Mouse (Mus musculus): ENCODE measurements around the gene Zmynd11.
"Not testable (repeated sequence)": the region's sequence is repeated elsewhere in the genome, so short reads cannot be mapped to it uniquely, and the experiment has no call there.

The Zmynd11 gene

DNA sequence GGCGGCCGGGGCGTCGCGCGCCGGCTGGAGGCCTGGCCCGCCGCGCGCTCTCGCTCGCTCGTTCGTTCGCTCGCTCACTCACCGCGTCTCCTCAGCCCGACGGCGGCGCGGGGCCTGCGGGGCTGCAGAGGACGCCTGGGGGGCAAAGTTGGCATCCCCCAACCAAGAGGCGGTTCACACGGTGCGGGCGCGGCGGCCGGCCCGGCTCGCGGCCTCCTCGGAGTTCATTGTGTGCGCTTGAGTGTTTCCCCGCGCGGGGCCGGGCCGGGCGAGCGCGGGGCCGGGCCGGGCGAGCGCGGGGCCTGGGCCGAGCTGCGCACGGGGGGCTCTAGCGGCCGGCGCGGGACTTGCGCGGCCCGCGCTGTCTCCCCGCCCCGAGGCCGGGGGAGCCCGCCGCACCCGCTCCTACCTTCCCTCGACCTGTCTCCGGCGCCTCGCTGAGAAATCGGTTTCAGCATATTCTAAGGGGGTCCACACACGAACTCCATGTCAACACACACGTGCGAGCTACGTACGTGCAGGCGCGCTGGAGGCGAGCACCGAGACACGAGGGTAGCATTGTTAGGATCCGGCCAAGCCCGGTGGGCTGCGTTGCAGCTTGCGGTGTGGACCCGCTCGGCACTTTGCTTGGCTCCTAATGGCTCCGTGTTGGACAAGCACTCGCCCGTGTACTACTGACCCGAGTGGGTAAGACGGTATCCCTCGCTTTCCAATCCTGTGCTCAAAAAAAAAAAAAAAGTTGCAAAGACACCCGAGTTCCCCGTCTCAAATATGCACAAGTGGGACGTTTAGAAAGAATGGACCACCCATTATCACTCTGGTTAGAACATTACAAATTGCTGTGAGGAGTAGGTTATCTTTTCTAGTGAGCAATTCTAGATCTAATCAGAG is at the start of gene Zmynd11:
Zmynd11 (minus strand) TSS at position 685 of the 891 bp plus-strand sequence.
- peak; percentile 74 for DNase-seq

DNA sequence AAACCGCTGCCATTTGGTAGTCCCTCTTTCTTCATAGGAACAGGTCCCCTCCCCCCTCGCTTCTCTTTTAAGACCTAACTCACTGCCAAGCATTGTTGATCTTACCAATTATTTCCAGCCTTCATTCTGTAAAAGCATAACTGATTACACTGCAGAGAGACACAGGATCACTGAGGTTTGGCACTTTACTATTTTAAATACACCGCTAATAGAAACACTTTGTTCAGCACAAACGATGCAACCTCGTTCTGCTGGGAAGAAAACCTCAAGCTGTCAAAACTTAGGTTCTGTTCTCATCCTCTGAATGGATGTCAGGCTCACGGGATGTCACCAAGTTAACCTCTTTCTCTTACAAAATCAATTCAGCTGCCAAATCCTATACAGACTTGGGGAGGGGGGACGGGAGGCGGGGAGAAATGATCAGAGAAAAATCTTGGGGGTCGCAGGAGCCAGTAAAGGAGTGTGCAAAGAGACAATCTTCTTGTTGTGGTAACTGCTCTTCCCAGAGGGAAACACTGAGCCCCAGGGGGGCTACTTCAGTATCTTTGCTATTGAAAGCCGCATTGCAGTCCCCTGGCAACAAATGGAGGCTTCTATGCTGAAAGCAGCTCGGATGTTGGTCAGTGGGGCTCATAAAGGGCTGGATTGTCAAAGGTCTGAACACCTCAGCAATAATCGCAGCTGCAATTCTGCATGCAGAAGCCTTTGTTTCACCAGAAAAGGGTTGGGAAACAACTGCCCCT is 30.9 kb upstream of the Zmynd11 start:
- no peak for DNase-seq

DNA sequence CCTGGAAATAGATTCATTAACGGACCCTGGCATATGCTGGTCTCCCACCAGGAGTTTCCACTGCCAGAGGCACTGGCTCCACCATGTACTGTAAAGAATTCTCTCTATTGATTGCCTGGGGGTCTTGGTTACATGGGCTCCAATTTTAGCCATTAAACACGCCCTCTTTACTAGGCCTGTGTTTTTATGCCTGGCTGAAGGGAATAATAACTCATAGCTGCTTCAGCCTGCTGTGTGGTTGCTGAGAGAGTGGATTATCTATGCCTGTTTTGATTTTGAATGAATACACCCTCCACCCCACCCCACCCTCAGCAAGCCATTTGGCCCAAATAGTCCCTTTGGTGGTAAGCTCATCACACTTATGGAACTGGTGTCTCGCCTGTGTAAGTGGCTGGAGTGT is 20.9 kb upstream of the Zmynd11 start:
- DNase-seq = no peak

DNA sequence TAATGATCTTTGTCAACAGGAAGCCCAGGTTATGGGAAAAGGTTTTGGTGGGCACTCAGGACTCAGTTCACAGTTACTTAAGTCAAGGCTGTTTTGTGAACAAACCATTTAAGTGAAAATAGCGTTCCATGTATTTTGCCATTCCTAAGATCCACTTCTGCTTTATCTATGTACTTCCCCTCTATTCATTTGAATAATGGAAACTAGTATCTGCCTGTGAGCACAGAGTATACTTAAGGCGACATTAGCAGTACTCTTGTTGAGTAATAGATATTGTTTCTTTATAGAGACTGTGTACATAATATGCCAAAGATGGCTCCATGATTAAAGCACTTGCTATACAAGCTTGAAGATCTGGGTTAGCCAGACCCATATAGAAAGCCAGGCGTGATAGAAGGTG is 18.6 kb upstream of the Zmynd11 start:
- DNase-seq = no peak

DNA sequence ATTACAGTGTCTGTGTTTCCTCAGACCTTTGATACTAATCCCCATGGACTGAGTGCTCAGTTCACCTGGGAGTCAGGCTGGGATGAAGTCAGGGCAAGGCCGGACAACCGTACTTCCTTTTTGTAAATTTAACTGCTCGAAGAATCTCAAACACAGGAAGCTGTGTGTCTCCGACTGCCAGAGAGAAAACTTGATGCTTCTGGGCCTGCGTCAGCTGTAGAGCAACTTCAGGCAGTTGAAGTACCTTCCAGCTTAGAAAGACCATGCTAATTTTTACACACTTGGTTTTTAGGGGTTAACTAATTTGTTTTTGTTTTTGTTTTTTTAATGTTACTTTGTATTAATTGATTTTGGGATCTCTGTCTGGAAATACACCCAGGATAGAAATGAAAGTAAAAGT is 10.8 kb upstream of the Zmynd11 start:
- no peak for DNase-seq

DNA sequence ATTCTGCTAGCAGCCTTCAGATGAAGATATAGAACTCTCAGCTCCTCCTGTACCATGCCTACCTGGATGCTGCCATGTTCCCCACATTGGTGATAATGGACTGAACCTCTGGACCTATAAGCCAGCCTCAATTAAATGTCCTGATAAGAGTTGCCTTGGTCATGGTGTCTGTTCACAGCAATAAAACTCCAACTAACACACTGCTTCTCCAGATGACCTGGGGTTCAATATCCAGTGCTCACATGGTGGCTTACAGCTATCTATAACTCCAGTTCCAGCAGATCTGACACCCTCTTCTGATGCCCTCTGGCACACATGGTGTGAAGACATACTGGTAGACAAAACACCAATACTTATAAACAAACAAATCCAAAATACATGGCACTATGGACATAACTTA is 8.9 kb upstream of the Zmynd11 start:
- no peak for DNase-seq

DNA sequence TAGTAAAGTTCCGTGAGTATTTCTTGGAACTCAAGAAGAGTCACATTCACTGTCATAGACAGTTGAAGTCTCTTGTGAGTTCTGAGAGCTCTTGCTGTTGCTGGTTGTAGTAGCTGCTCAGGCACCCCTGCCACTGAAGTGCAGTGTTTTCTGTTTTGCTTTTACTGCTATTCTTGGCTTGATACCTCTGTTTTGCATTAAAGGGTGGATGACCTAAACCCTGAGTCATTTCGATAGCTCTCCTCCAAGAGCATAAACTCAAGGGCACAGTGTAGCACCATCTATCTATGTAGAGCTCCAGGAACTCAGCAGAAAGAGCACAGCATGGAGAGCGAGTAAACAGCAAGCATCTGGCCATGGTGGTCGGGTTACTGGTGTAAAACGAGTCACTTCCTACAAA is 2.1 kb upstream of the Zmynd11 start:
- DNase-seq = no peak

DNA sequence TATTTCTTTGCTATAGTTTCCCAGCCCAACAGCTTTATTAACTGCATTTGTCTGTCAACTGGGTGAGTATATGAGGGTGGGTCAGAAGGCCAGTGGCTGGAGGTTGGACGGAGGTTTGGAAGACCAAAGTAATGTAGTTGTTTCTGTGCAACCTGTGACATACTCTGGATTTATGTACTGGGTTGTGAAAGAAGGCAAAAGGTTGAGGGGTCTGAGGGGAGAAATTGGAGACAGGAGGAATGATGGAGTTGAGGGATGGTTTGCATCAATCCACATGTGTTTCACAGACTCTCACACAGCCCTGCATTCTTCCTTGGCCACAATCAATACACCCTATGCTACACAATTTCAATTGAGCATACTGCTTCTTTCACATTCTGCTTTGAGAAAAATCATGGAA is 1.4 kb upstream of the Zmynd11 start:
- DNase-seq = no peak

DNA sequence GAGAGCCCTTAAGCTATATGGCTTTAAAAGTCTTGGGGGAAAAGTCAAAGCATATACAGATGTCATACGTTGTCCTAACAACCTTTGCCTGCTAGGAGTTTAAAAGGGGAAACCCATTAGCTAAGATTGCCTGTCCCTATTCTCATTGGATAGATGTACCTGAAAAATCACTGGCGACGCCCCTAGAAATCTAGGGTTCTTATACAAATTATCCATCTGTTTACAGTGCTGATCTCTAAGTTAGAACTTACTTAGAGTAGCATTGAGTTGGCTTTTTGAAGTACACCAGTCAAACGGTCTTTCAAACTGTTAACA is 364 bp upstream of the Zmynd11 start:
- DNase-seq = no peak

DNA sequence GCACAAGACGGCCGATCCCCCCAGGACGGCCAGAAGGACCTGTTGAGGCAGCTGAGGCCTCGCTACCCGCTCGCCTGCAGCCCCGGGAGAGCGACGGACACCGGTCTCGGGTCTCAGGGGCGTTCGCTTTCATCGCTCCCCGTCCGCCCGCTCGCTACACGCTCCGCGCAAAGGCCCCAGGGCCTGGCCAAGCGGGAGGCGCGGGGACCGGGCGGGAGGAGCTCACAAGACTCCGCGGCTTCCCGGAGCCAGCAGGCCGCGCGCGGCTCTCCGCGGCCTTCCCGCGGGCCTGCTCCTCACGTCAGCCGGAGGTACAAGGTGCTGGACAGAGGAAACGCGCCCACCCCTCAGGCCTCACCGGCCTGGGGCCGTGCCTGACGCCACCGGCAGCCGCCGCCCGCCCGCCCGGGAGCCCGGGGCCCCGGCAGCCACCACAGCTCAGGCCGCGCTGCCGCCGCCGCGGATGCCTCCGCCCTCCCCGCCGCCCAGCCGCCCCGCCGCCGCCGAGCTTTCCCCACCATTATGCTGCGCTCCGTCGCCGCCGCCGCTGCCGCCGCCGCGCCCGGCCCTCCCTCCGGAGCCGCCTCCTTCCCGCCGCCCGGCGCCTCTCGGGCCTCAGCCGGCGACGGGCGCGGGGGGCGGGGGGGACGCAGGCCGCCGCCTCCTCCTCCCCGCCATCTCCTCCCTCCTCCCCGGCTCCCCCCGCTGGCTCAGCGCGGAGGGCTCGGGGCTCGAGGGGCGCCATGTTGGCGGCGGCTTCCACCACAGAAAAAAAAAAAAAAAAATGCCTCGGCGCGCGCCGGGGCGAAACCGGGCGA is 1.1 kb downstream of the Zmynd11 start:
- DNase-seq = peak; percentile 76

DNA sequence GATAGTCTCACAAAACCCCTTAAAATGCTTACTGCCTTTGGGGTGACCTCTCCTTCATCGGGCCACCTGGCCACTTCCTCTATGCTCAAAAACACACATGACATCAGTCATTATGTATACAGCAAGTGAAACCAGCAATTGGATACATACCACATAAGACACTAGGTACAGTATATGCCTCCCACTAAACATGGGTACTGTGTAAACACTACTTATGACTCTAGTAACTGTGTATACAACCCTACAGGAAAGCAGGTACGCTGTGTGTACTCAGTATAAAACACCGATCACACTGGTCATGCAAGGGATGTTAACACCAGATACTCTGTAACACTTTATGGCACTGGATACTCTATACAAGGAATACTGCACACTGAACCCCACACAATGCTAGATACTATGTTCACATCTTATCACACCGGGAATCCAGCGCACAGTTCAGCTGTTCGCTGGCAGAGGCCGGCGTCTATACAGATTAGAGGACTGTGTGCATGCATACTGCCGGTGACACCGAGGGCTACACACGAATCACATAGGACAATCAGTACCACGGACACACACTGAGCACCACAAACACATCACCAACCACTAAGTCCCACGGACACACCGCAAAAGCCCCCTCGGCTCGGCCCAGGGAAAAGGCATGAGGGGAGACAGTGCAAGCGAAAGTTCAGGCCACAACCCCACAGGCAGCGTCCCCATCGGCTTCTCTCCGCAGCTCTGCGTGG is 1.9 kb downstream of the Zmynd11 start:
- peak; percentile 74 for DNase-seq

DNA sequence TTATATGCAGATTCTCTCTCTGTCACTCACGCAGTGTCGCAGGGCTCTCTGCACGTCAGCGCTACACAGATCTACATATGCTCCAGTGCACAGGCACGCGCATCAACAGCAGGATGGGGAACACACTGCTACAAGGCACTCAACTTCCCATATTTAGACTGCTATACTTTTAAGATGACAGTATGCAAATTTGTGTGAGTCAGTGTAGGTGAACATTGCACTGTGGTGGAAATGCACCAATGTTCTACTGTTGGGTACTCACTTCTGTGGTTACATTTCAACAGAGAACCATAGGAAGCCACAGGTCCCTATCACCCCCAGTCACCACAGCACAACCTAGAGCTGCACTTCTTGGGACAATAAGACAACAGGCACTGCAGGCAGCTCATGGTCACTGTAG is 5.1 kb downstream of the Zmynd11 start:
- DNase-seq = no peak

DNA sequence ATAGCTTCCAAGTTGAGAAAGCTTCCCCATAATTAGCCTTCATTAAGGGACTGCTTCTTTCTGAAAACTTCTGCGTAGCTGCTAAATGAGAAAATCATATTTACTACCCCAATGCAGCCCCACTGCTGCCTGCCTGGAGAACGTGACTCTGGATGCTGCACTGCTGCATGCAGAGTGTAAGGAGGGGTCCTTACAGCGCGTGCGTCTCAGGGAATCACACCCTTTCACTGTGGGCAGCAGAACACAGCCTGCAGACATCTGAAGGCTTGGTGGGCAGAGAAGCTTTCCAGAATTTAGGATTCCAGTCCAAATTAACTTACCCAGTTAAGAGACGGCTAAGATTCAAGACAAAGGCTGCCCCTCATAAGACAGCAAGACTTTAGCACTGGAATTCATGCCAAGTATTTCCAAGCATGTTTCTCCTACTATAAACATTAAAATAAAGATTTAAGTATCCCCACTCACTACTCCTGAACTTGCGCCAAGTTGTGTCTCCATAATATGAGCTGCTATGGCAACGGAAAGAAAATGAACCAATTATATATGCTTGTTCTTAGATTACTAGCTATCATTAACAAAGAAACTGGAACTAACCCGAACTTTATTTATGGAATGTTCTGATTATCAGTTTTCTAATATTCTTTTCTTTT is 7.2 kb downstream of the Zmynd11 start:
- no peak for DNase-seq

DNA sequence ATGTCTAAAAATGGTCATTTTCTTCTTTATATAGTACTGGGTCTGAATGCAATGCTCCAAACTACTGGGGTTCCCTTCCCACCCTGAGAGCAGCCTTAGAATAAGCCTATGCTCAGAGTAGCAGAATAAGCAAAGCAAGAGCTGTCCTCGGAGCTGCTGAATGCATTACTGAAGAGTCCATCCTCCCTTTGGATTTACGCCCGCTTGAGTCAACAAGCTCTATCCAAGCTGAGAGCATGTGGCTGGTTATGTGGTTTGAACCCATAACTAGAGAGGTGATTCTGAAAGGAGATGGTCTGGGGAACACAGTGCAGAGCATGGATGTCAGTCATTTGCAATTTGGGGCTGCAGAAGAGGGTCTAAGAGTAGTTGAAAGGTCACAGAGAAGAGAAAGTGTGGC is 11.4 kb downstream of the Zmynd11 start:
- DNase-seq = no peak

DNA sequence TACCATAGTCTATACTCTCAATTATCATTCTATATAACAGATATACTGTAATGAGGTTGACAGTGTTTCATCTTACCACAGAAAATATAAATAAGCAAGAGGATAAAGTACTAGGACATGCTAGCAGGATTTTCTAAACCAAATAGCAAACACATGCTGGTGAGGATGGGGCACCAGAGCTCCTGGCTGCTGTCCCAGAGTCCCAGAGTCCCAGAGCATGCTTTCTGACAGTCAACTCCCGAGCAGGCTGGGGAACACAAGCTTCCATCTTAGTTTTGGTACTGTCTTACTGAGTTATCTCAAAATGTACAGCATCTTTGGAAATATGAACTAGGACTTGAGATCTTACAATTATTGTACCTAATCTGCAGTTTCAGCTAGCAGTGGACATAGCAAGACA is 14.8 kb downstream of the Zmynd11 start:
- DNase-seq = no peak

DNA sequence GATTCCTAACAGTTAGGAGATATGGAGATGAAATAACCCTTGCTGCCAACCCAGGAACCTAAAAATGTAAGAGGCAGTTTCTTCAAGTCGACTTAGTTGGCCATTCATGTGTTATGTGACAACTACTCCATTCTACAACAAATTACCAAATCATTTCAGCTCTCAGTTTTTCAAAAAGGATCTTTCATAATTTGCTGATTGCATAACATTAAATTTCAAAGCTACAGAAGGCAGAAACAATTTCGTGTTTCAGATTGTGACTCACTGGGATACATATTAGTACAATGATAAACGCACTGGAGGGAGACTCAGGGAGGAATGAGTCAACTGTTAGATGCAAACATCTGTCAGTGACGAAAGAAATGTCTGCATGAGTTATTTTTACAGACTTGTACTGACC is 15.3 kb downstream of the Zmynd11 start:
- no peak for DNase-seq

DNA sequence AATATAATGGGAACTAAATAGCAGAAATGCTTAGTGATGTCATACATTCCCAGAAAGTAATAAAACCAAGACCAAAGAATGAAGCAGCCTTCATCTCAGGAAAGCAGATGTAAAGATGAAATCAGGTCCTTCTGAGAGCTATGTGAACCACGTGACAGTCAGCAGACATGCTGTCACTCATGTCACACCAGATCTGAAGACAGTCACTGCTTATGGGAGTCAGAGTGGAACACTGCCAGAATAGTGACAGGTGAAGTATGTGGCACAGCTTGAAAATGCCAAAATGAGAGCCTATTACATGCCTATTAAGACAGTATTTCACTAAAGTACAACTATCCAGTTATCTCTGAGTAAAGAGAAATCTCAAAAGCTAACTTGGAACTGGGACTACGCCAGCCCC is 26.9 kb downstream of the Zmynd11 start:
- DNase-seq = no peak

DNA sequence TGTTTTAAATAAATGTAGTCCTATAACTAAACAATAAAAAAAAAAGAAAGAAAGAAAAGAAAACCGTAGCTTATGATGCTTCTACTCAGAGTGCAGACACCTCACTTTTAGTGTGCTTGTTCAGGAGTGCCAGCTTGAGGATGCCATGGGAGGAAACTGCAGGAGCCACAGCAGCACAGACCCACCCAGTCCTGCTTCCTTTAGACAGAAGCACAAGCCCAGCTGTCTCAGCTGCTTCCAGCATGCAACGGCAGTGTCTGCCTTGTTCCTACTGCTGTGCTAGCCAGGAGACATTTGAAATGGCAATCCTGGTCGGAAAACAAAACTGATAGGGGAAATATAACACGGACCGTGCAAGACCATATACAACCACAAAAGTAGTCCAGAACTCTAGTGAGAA is 28.1 kb downstream of the Zmynd11 start:
- DNase-seq = no peak

DNA sequence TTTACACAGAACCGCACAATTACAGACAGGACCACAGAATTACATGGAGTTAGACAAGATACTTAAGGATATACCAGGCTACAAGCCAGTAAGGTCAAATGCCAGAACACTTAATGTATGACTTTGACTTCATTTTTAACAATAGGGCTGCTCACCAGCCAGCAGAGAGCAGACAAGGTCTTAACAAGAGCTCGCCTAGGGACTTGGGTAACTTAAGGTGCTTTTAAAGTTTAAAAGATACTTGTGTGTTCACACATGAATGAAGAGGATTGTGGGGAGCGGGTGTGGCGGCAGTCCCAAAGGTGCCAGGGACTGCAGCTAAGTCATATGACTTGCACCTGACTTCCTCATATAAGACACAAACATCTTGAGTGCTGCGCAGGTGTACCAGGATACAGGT is 32.9 kb downstream of the Zmynd11 start:
- DNase-seq = not testable (repeated sequence)

DNA sequence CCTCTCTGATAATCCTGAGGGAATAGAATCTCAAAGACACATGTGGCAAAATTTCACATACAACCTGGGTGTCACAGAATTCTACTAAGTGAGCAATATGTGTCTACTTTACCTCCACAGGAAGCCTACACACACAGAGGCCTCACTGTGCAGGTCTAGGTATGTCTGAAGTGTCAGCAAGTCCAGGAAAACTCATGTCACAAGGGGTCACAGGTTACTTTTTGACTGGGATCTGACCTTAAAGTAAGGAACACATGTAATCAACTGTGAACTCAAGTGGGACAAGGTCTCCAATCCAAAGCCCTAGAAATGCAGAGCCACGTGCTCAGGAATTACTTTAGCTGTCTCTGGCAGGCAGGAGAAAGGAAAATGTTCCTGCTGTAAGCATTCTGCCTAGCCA is 36.1 kb downstream of the Zmynd11 start:
- DNase-seq = no peak

DNA sequence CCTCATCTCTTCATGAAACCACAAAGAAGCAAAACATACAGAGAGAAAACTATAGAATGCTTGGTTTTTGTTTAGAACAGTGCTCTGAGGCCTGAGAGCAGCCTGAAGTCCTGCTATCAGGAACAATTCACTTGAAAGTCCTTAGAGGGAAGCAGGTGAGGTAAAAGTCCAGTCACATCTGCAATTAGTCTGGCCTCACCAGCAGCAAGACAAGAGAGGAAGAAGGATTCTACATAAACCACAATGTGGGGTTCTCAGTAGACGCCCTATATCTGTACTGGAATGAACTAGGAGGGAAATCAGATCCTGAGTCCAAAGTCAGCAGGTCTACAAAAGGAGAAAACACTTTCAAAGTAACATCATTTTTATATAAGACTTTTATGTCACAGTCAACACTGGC is 49.9 kb downstream of the Zmynd11 start:
- DNase-seq = no peak

DNA sequence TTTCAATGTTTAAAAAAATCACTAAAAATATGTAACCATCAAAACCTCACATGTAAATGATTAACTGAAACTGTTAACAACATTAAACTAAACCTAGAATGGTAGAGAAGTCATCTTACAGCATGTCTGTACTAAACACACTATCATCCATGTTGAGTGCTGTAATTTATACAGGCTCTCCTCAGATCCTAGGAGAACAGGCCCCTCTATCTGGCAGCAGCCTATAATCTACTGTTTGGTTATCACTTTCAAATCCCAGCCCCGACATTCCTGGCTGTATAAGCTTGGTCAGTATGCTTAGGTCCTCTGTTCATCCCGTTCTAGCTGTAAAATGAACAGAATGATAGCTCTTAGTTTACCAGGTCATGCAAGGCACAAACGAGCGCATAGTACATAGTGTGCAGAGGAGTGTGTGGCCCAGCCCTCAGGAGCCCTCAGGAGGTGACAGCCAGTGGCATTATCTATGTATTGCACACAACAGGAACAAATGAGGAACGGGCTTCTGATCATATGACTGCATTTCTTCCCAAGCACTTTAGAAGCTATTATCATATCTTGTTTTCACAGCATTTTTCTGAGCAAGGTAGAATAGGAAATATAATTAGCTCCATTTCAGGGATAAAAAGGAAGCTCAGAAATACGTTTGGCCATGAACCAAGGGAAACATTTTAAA is 51.5 kb downstream of the Zmynd11 start:
- DNase-seq = no peak

Measured in kidney, adult 18-20 months (tissue).